Mouse (Mus musculus): ENCODE measurements around the gene Nxf3. TPM values are rescaled to one million over a fixed set of nuclear protein-coding genes. Genes with fewer than 3 reads are reported as not detected.
"Not testable (repeated sequence)": the region's sequence is repeated elsewhere in the genome, so short reads cannot be mapped to it uniquely, and the experiment has no call there.

Nxf3 gene
- polyA plus RNA-seq, 1 experiment, result 0.10 TPM

DNA sequence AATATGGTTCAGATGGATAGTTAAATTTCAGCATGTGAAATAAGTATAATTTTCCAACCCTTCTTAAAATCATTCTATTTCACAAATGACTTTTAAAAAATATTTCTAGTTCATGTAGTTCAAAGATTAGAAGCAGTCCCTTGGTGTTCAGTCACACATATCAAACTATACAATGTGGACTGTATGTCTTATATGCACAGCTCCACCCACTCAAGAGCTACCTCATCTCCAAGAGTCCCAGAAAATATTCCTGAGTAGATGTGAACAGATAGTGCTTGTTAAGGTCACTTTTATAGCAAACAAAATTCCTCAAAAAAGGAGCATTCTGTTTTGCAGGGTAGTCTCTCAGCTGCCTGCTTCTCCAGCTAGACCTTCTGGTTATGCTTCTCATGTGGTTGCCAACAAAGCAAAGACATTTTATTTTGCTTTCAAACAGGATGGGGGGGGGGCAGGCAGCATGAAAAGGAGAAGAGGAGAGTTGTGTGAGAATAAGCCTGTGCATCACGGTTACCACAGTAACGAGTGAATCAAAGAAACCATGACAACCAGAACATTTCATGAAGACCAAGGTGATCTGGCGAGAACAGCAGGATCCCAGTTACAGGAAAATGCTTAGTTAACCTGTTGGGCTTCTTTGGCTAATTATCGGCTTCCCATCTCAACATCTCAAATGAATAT, 19.1 kb upstream of the Nxf3 start:
- no peak for DNase-seq
- no peaks in the 10 kb centered on the region for H3K4me1 ChIP-seq (ENCODE audit: control insufficient read depth, insufficient read depth, low read length)
- H3K27ac ChIP-seq (ENCODE audit: insufficient read depth, low read length), result no peak overlapping the region
- TF ChIP-seq CTCF (IDR thresholded peaks at IDR 0.05; ENCODE audit: borderline replicate concordance, insufficient read depth, low read depth, low read length) (no peak), POLR2A (IDR thresholded peaks at IDR 0.05; ENCODE audit: borderline replicate concordance, insufficient read depth, low read length) (no peak)
- no peaks in the 10 kb centered on the region for H3K27me3 ChIP-seq (ENCODE audit: control insufficient read depth, insufficient read depth, low read length)
- H3K4me3 ChIP-seq (replicated peaks; ENCODE audit: insufficient read depth, low read depth, low read length), result no peak overlapping the region
- 47% methylated on average over 4 of the region's 4 CpGs for WGBS

DNA sequence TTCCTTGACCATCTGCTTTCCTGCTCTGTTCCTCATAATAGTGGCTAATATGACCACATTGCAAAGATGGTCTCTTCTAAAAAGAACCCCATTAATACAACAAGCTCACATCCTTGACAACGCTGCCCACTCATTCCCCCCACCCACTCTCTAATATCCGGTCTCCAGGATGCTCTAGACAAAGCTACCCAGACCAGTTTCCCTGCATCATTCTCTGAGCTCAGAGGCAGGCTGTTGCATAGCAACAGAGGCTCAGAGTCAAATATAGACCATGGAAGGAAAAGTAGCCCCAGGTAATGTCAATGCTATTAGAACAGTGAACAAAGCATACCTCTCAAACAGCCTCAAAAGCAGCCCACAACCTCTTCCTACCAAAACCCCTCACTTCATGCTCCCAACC, 9.4 kb upstream of the Nxf3 start:
- H3K27me3 ChIP-seq (ENCODE audit: control insufficient read depth, insufficient read depth, low read length), result no peaks in the 10 kb centered on the region
- no peak for TF ChIP-seq POLR2A (IDR thresholded peaks at IDR 0.05; ENCODE audit: borderline replicate concordance, insufficient read depth, low read length)
- no peak for TF ChIP-seq CTCF (IDR thresholded peaks at IDR 0.05; ENCODE audit: borderline replicate concordance, insufficient read depth, low read depth, low read length)
- no peaks in the 10 kb centered on the region for H3K4me1 ChIP-seq (ENCODE audit: control insufficient read depth, insufficient read depth, low read length)
- 22% methylated on average over 2 of the region's 2 CpGs for WGBS
- no peak for DNase-seq
- no peak overlapping the region for H3K4me3 ChIP-seq (replicated peaks; ENCODE audit: insufficient read depth, low read depth, low read length)
- no peak overlapping the region for H3K27ac ChIP-seq (ENCODE audit: insufficient read depth, low read length)

DNA sequence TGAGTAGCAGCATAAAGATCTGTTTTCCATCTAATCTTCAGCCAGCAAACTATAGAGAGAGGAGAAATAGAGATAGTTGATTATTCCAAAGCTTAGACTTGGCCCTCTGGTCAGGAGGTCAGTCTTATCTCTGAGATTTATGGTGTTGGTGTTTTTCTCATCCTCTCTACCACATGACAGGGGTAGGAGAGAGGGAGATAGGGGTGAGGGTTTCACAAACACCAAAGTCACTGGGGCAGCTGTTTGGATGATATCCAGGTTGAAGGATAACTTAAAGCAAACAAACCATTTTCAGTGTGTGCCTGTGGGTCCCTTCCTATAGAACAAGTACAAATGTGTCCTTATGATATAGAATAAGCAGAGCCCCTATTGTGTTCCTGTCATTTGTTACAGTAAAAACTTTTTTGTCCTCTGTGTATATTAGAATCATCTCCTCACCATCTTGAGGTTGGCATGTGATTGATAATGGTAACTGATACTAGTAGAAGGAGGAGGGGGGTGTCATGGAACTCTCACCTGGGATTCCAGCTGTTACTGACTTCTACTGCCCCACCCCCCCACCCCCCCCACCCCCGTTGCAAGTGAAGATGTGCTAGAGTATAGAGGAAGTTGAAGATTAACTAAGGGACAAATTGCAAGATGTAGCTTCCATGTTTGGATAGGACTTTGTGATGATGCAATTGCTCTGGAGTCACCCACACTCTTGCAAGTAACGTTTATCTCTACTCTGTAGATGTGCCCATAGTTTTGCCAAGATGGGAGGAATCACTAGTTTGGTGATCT, 7.6 kb upstream of the Nxf3 start:
- TF ChIP-seq POLR2A (IDR thresholded peaks at IDR 0.05; ENCODE audit: borderline replicate concordance, insufficient read depth, low read length), result no peak
- TF ChIP-seq CTCF (IDR thresholded peaks at IDR 0.05; ENCODE audit: borderline replicate concordance, insufficient read depth, low read depth, low read length), result no peak
- DNase-seq, result no peak
- no peak overlapping the region for H3K4me3 ChIP-seq (replicated peaks; ENCODE audit: insufficient read depth, low read depth, low read length)
- WGBS, result 45% methylated on average over 2 of the region's 2 CpGs
- H3K4me1 ChIP-seq (ENCODE audit: control insufficient read depth, insufficient read depth, low read length), result no peaks in the 10 kb centered on the region
- H3K27ac ChIP-seq (ENCODE audit: insufficient read depth, low read length), result no peak overlapping the region
- no peaks in the 10 kb centered on the region for H3K27me3 ChIP-seq (ENCODE audit: control insufficient read depth, insufficient read depth, low read length)

DNA sequence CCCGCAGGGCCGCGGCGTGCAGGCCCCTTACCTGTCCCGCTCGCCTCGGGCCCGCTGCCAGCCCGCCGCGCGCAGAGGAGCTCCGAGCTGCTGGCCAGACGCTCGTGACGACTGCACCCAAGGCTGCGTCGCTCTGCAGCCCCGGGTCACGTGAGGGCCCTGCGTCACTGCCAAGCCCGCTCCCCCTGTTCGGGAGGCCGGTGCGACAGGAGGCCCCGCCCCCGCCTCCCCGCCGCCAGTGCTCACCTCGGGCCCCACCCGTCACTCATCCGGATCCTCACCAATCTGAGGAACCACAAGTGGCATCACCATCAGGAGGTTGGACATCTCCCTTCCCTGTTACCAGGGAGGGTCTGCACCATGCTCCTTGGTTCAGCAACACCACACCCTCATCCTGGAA, 17.0 kb downstream of the Nxf3 start, which contains the start of gene Bex2:
TSS of gene Bex2 (minus strand) at position 217 of the 400 bp plus-strand sequence.
- H3K4me3 ChIP-seq (replicated peaks; ENCODE audit: insufficient read depth, low read depth, low read length), result peak within 1 kb of the TSS; percentile 99
- DNase-seq, result peak; percentile 46 to 80
- H3K27me3 ChIP-seq (ENCODE audit: control insufficient read depth, insufficient read depth, low read length); H3K27ac ChIP-seq (ENCODE audit: insufficient read depth, low read length); H3K4me1 ChIP-seq (ENCODE audit: control insufficient read depth, insufficient read depth, low read length): not testable (repeated sequence)
- no CpG with 5 or more reads among the region's 32 CpGs for WGBS

DNA sequence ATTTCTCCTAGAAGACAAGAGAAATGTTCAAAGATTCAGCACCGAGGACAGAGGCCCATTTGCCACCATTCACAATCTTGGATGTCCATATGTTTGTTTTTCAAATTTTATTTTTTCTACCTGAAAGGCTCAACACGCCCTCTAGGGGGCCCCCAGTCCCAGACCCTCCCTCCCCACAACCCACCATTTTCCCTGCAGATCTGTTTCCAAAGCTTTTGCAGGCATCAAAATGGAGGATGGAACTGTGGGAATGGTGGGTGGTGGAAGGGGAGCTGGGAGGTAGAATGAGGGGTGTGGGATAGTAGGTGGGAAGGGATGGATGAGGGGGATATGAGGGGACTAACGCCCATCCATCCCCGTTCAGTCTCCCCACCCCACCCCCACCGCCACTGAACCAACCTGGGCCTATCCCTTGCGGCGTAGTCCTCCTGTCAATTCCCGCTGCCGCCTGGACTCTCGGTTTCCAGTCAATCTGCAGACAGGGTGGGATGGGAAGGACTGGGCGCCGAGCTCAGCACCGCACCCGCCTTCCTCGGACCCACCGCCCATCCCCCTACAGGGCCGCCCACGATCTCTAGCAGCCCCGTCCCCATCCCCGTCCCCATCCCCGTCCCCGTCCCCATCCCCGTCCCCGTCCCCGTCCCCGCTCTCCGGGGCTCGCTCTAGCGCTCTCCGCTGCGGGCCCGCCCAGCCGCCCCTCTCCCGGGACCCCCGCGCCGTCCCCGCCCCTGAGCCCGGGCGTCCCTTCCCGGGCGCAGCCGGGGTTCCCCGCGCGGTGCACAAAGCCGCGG, 17.7 kb downstream of the Nxf3 start:
- peak overlapping the region; percentile 99 for H3K4me3 ChIP-seq (replicated peaks; ENCODE audit: insufficient read depth, low read depth, low read length)
- not testable (repeated sequence) for H3K4me1 ChIP-seq (ENCODE audit: control insufficient read depth, insufficient read depth, low read length); H3K27ac ChIP-seq (ENCODE audit: insufficient read depth, low read length); H3K27me3 ChIP-seq (ENCODE audit: control insufficient read depth, insufficient read depth, low read length)
- 15% methylated on average over 13 of the region's 48 CpGs for WGBS
- peak; percentile 16; the same call in 1 of the 2 replicates for TF ChIP-seq CTCF (IDR thresholded peaks at IDR 0.05; ENCODE audit: borderline replicate concordance, insufficient read depth, low read depth, low read length)
- peak; percentile 40 to 43 for DNase-seq

DNA sequence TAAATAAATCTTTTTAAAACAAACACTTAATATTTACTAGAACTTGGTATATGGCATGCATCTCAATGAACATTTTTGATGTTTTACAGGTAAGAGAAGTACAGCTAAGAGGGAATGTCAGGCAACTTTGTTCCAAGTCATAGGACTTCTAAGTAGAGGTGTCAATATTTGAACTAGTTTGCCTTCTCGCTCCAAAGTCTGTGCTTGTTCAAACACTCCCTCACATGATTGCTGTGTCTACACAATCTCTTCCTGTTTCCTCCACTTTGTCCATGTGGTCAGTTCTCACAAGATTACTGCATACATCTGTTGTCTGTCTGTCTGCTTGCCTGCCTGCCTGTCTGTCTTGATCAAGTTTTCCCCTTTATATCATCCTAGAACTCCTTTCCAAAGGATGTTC, 24.4 kb downstream of the Nxf3 start:
- Histone ChIP-seq H3K27ac (ENCODE audit: insufficient read depth, low read length) (no peak overlapping the region), H3K4me3 (replicated peaks; ENCODE audit: insufficient read depth, low read depth, low read length) (no peak overlapping the region), H3K4me1 (ENCODE audit: control insufficient read depth, insufficient read depth, low read length) (no peaks in the 10 kb centered on the region), H3K27me3 (ENCODE audit: control insufficient read depth, insufficient read depth, low read length) (no peaks in the 10 kb centered on the region)
- 94% methylated on average over 1 of the region's 1 CpGs for WGBS
- TF ChIP-seq CTCF (IDR thresholded peaks at IDR 0.05; ENCODE audit: borderline replicate concordance, insufficient read depth, low read depth, low read length), result no peak
- TF ChIP-seq POLR2A (IDR thresholded peaks at IDR 0.05; ENCODE audit: borderline replicate concordance, insufficient read depth, low read length), result no peak
- no peak for DNase-seq

DNA sequence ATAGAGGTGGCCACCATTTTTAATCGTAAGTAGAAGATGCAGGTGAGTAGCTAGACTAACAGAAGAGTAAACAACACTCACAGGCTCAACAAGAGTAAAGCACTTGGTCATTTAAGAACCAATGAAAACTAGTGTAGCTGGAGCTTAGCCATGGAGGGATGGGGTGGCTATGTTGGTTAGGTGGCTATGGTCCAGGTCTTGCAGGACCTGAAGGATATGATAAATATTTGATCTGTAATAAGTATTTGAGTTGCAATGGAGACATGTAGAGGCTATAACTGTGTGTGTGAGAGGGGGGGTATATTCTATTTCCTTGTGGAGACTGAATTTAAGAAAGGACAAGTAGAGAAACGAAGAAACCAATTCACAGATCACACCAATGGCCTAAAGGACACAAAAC, 33.8 kb downstream of the Nxf3 start:
- no peak for DNase-seq
- Histone ChIP-seq H3K27ac (ENCODE audit: insufficient read depth, low read length) (no peak overlapping the region), H3K27me3 (ENCODE audit: control insufficient read depth, insufficient read depth, low read length) (no peaks in the 10 kb centered on the region), H3K4me3 (replicated peaks; ENCODE audit: insufficient read depth, low read depth, low read length) (no peak overlapping the region), H3K4me1 (ENCODE audit: control insufficient read depth, insufficient read depth, low read length) (no peaks in the 10 kb centered on the region)
- TF ChIP-seq POLR2A (IDR thresholded peaks at IDR 0.05; ENCODE audit: borderline replicate concordance, insufficient read depth, low read length) (no peak), CTCF (IDR thresholded peaks at IDR 0.05; ENCODE audit: borderline replicate concordance, insufficient read depth, low read depth, low read length) (no peak)
- 69% methylated on average over 2 of the region's 2 CpGs for WGBS
